Mouse (Mus musculus): Measurements from ENCODE around the gene Gm17349. TPM values are rescaled to one million over a fixed set of nuclear protein-coding genes. Genes with fewer than 3 reads are reported as not detected.

Gm17349 gene
- polyA plus RNA-seq, 1 experiment from 2014 or later = not detected

GRCm38 (mm10) chr15:99723515-99724291 is 18.4 kb upstream of the Gm17349 start:
- Histone ChIP-seq H3K27me3 (ENCODE audit: control insufficient read depth, insufficient read depth, low read length) (no peaks in the 10 kb centered on the region), H3K9ac (replicated peaks; ENCODE audit: low read length) (peak overlapping the region; percentile 7; the same call in 1 of the 2 replicates), H3K4me1 (ENCODE audit: control insufficient read depth, insufficient read depth, low read length) (peaks cover 6% of the 10 kb centered on the region; the same call in 1 of the 2 replicates), H3K27ac (replicated peaks; ENCODE audit: low read depth, low read length) (0 out of 2 replicates have a peak overlapping the region, but pooled peaks have one; percentile 52), H3K36me3 (replicated peaks; ENCODE audit: control insufficient read depth, insufficient read depth, low read depth, low read length) (no peaks in the 10 kb centered on the region; the same call in 1 of the 2 replicates), H3K4me3 (ENCODE audit: low read depth, low read length) (no peak overlapping the region), H3K4me2 (ENCODE audit: low read depth, low read length) (no peak overlapping the region; the same call in 1 of the 2 replicates), H3K9me3 (replicated peaks; ENCODE audit: control insufficient read depth, low read length) (no peaks in the 10 kb centered on the region)
- no peak for ATAC-seq (replicated peaks; ENCODE audit: insufficient number of reproducible peaks, low FRiP score, low TSS enrichment, low read depth)
- DNase-seq (ENCODE audit: low spot score) = no peak
- WGBS = 11% methylated on average over 11 of the region's 11 CpGs

- DNase-seq (ENCODE audit: low spot score) (no peak), ATAC-seq (replicated peaks; ENCODE audit: insufficient number of reproducible peaks, low FRiP score, low TSS enrichment, low read depth) (no peak)
- Histone ChIP-seq H3K27ac (replicated peaks; ENCODE audit: low read depth, low read length) (no peak overlapping the region), H3K9ac (replicated peaks; ENCODE audit: low read length) (no peak overlapping the region), H3K4me2 (ENCODE audit: low read depth, low read length) (no peak overlapping the region), H3K36me3 (replicated peaks; ENCODE audit: control insufficient read depth, insufficient read depth, low read depth, low read length) (no peaks in the 10 kb centered on the region; the same call in 1 of the 2 replicates), H3K27me3 (ENCODE audit: control insufficient read depth, insufficient read depth, low read length) (no peaks in the 10 kb centered on the region), H3K4me3 (ENCODE audit: low read depth, low read length) (no peak overlapping the region), H3K4me1 (ENCODE audit: control insufficient read depth, insufficient read depth, low read length) (peaks cover 6% of the 10 kb centered on the region; the same call in 1 of the 2 replicates), H3K9me3 (replicated peaks; ENCODE audit: control insufficient read depth, low read length) (no peaks in the 10 kb centered on the region)
- WGBS = 37% methylated on average over 10 of the region's 10 CpGs
Observed at GRCm38 (mm10) chr15:99723120-99723514, 17.8 kb upstream of the Gm17349 start.

GRCm38 (mm10) chr15:99721921-99722743 is 16.8 kb upstream of the Gm17349 start:
- Histone ChIP-seq H3K9me3 (replicated peaks; ENCODE audit: control insufficient read depth, low read length) (no peaks in the 10 kb centered on the region), H3K4me1 (ENCODE audit: control insufficient read depth, insufficient read depth, low read length) (peaks cover 6% of the 10 kb centered on the region; the same call in 1 of the 2 replicates), H3K36me3 (replicated peaks; ENCODE audit: control insufficient read depth, insufficient read depth, low read depth, low read length) (no peaks in the 10 kb centered on the region), H3K27ac (replicated peaks; ENCODE audit: low read depth, low read length) (no peak overlapping the region), H3K4me3 (ENCODE audit: low read depth, low read length) (no peak overlapping the region), H3K4me2 (ENCODE audit: low read depth, low read length) (no peak overlapping the region), H3K9ac (replicated peaks; ENCODE audit: low read length) (no peak overlapping the region), H3K27me3 (ENCODE audit: control insufficient read depth, insufficient read depth, low read length) (no peaks in the 10 kb centered on the region)
- WGBS = 80% methylated on average over 25 of the region's 25 CpGs
- ATAC-seq (replicated peaks; ENCODE audit: insufficient number of reproducible peaks, low FRiP score, low TSS enrichment, low read depth) (no peak), DNase-seq (ENCODE audit: low spot score) (no peak)

GRCm38 (mm10) chr15:99719865-99720264 is 14.6 kb upstream of the Gm17349 start:
- no peak overlapping the region for H3K27ac ChIP-seq (replicated peaks; ENCODE audit: low read depth, low read length)
- no peak overlapping the region for H3K4me3 ChIP-seq (ENCODE audit: low read depth, low read length)
- H3K36me3 ChIP-seq (replicated peaks; ENCODE audit: control insufficient read depth, insufficient read depth, low read depth, low read length) = no peaks in the 10 kb centered on the region
- ATAC-seq (replicated peaks; ENCODE audit: insufficient number of reproducible peaks, low FRiP score, low TSS enrichment, low read depth) = no peak
- no peak overlapping the region for H3K9ac ChIP-seq (replicated peaks; ENCODE audit: low read length)
- no peaks in the 10 kb centered on the region for H3K9me3 ChIP-seq (replicated peaks; ENCODE audit: control insufficient read depth, low read length)
- DNase-seq (ENCODE audit: low spot score) = no peak
- H3K27me3 ChIP-seq (ENCODE audit: control insufficient read depth, insufficient read depth, low read length) = no peaks in the 10 kb centered on the region
- peaks cover 4% of the 10 kb centered on the region; the same call in 1 of the 2 replicates for H3K4me1 ChIP-seq (ENCODE audit: control insufficient read depth, insufficient read depth, low read length)
- 79% methylated on average over 8 of the region's 8 CpGs for WGBS
- H3K4me2 ChIP-seq (ENCODE audit: low read depth, low read length) = no peak overlapping the region

GRCm38 (mm10) chr15:99718461-99719021 is 13.3 kb upstream of the Gm17349 start:
- peaks cover under 1% of the 10 kb centered on the region for H3K36me3 ChIP-seq (replicated peaks; ENCODE audit: control insufficient read depth, insufficient read depth, low read depth, low read length)

GRCm38 (mm10) chr15:99717386-99718334 is 12.4 kb upstream of the Gm17349 start, which contains the start of gene Gpd1:
Gene Gpd1, plus strand, starts transcription at chr15:99717515.
- Histone ChIP-seq H3K9ac (replicated peaks; ENCODE audit: low read length) (no peak within 1 kb of the TSS), H3K4me1 (ENCODE audit: control insufficient read depth, insufficient read depth, low read length) (no peaks in the 10 kb centered on the region), H3K4me3 (ENCODE audit: low read depth, low read length) (no peak within 1 kb of the TSS), H3K36me3 (replicated peaks; ENCODE audit: control insufficient read depth, insufficient read depth, low read depth, low read length) (peaks cover 5% of the 10 kb centered on the region), H3K9me3 (replicated peaks; ENCODE audit: control insufficient read depth, low read length) (no peaks in the 10 kb centered on the region), H3K27ac (replicated peaks; ENCODE audit: low read depth, low read length) (no peak within 1 kb of the TSS), H3K4me2 (ENCODE audit: low read depth, low read length) (no peak within 1 kb of the TSS), H3K27me3 (ENCODE audit: control insufficient read depth, insufficient read depth, low read length) (no peaks in the 10 kb centered on the region)
- DNase-seq (ENCODE audit: low spot score) (no peak), ATAC-seq (replicated peaks; ENCODE audit: insufficient number of reproducible peaks, low FRiP score, low TSS enrichment, low read depth) (no peak)
- 65% methylated on average over 26 of the region's 26 CpGs for WGBS

More at GRCm38 (mm10) chr15:99718461-99719021, 13.3 kb upstream of the Gm17349 start:
- no peak overlapping the region for H3K9ac ChIP-seq (replicated peaks; ENCODE audit: low read length)
- WGBS = 85% methylated on average over 9 of the region's 9 CpGs
- no peaks in the 10 kb centered on the region for H3K4me1 ChIP-seq (ENCODE audit: control insufficient read depth, insufficient read depth, low read length)
- ATAC-seq (replicated peaks; ENCODE audit: insufficient number of reproducible peaks, low FRiP score, low TSS enrichment, low read depth) (no peak), DNase-seq (ENCODE audit: low spot score) (no peak)
- H3K4me3 ChIP-seq (ENCODE audit: low read depth, low read length) = no peak overlapping the region
- no peak overlapping the region for H3K4me2 ChIP-seq (ENCODE audit: low read depth, low read length)
- H3K9me3 ChIP-seq (replicated peaks; ENCODE audit: control insufficient read depth, low read length) = no peaks in the 10 kb centered on the region
- no peaks in the 10 kb centered on the region for H3K27me3 ChIP-seq (ENCODE audit: control insufficient read depth, insufficient read depth, low read length)
- H3K27ac ChIP-seq (replicated peaks; ENCODE audit: low read depth, low read length) = no peak overlapping the region

GRCm38 (mm10) chr15:99716814-99717213 is 11.5 kb upstream of the Gm17349 start:
- H3K27ac ChIP-seq (replicated peaks; ENCODE audit: low read depth, low read length) = no peak overlapping the region
- no peak overlapping the region for H3K4me2 ChIP-seq (ENCODE audit: low read depth, low read length)
- H3K9me3 ChIP-seq (replicated peaks; ENCODE audit: control insufficient read depth, low read length) = no peaks in the 10 kb centered on the region
- H3K27me3 ChIP-seq (ENCODE audit: control insufficient read depth, insufficient read depth, low read length) = no peaks in the 10 kb centered on the region
- no peaks in the 10 kb centered on the region for H3K4me1 ChIP-seq (ENCODE audit: control insufficient read depth, insufficient read depth, low read length)
- H3K4me3 ChIP-seq (ENCODE audit: low read depth, low read length) = no peak overlapping the region
- peaks cover 8% of the 10 kb centered on the region for H3K36me3 ChIP-seq (replicated peaks; ENCODE audit: control insufficient read depth, insufficient read depth, low read depth, low read length)
- H3K9ac ChIP-seq (replicated peaks; ENCODE audit: low read length) = no peak overlapping the region
- ATAC-seq (replicated peaks; ENCODE audit: insufficient number of reproducible peaks, low FRiP score, low TSS enrichment, low read depth) = no peak
- 84% methylated on average over 12 of the region's 12 CpGs for WGBS
- DNase-seq (ENCODE audit: low spot score) = no peak
